Mouse (Mus musculus) gastrocnemius, postnatal 25 days (tissue): Measurements from ENCODE around the gene Gm20388. TPM values are rescaled to one million over a fixed set of nuclear protein-coding genes. Genes with fewer than 3 reads are reported as not detected.

Experiments used
- DNase-seq: peaks from one replicate; pipeline ENCODE4 v3.0.0; 2022
- total RNA-seq, 2 experiments: library from RNA; stranded (reverse); gene quantifications; 1 replicate in 1 of 2; 2 replicates in 1 of 2; pipeline ENCODE4 v1.2.3; 2021

Gm20388 gene
- total RNA-seq, 2 experiments from 2014 or later = 6.7 TPM; not detected in 1

GRCm38 (mm10) chr8:120531775-120532516 lies 621.3 kb downstream of the Gm20388 start:
- DNase-seq = no peak

- DNase-seq = no peak
These were observed 622.0 kb downstream of the Gm20388 start for GRCm38 (mm10) chr8:120532517-120533215.

- no peak for DNase-seq
These were observed 622.7 kb downstream of the Gm20388 start for GRCm38 (mm10) chr8:120533380-120533779.

- no peak for DNase-seq
These were observed 623.4 kb downstream of the Gm20388 start for GRCm38 (mm10) chr8:120534080-120534479.

- DNase-seq = peak; percentile 82
These were observed 624.1 kb downstream of the Gm20388 start for GRCm38 (mm10) chr8:120534504-120535368.

GRCm38 (mm10) chr8:120535452-120536305 lies 625.0 kb downstream of the Gm20388 start:
- peak; percentile 80 for DNase-seq

- DNase-seq = no peak
These were observed 625.9 kb downstream of the Gm20388 start for GRCm38 (mm10) chr8:120536306-120537206.

- peak; percentile 90 for DNase-seq
These were observed 626.7 kb downstream of the Gm20388 start for GRCm38 (mm10) chr8:120537207-120537817.

GRCm38 (mm10) chr8:120537818-120538396 lies 627.3 kb downstream of the Gm20388 start:
- peak; percentile 70 for DNase-seq

- DNase-seq = peak; percentile 92
These were observed 628.0 kb downstream of the Gm20388 start for GRCm38 (mm10) chr8:120538397-120539240.

GRCm38 (mm10) chr8:120539381-120539774 lies 628.7 kb downstream of the Gm20388 start:
- no peak for DNase-seq

- peak; percentile 76 for DNase-seq
These were observed 629.4 kb downstream of the Gm20388 start for GRCm38 (mm10) chr8:120539775-120540625.

- no peak for DNase-seq
These were observed 632.4 kb downstream of the Gm20388 start for GRCm38 (mm10) chr8:120542995-120543394.

- DNase-seq = peak; percentile 74
These were observed 632.9 kb downstream of the Gm20388 start for GRCm38 (mm10) chr8:120543416-120544055.

- DNase-seq = no peak
These were observed 633.5 kb downstream of the Gm20388 start for GRCm38 (mm10) chr8:120544155-120544554.

- DNase-seq = no peak
These were observed 636.9 kb downstream of the Gm20388 start for GRCm38 (mm10) chr8:120547562-120547961.

- DNase-seq = no peak
These were observed 637.7 kb downstream of the Gm20388 start for GRCm38 (mm10) chr8:120548313-120548761.
